Mouse (Mus musculus) activated CD4-positive, CD25-positive, alpha-beta regulatory T cell, adult 4 months (primary cell): ENCODE data around the gene BC052040. TPM values are rescaled to one million over a fixed set of nuclear protein-coding genes. Genes with fewer than 3 reads are reported as not detected.

Experiments
- ATAC-seq: one replicate; pipeline ENCODE4 v1.8.0; 2017
- polyA plus RNA-seq, 2 experiments: library from polyadenylated mRNA; unstranded; fragments of 100-300 nt; shearing (Covaris generic); gene quantifications; one replicate each; pipeline ENCODE4 v1.2.1; 2017

BC052040 gene
- polyA plus RNA-seq, 2 experiments from 2014 or later: 11.9 to 17.2 TPM

GRCm38 (mm10) chr2:115772709-115773108, 191.2 kb downstream of the BC052040 start:
- no peak for ATAC-seq

GRCm38 (mm10) chr2:115774153-115774908, 192.8 kb downstream of the BC052040 start:
- no peak for ATAC-seq

GRCm38 (mm10) chr2:115775488-115776217, 194.1 kb downstream of the BC052040 start:
- peak; percentile 52 for ATAC-seq

GRCm38 (mm10) chr2:115776924-115777860, 195.7 kb downstream of the BC052040 start:
- no peak for ATAC-seq

GRCm38 (mm10) chr2:115780546-115781011, 199.1 kb downstream of the BC052040 start:
- ATAC-seq: no peak

GRCm38 (mm10) chr2:115785687-115786086, 204.2 kb downstream of the BC052040 start:
- no peak for ATAC-seq

GRCm38 (mm10) chr2:115798839-115799238, 217.3 kb downstream of the BC052040 start:
- no peak for ATAC-seq

GRCm38 (mm10) chr2:115808376-115808775, 226.9 kb downstream of the BC052040 start:
- no peak for ATAC-seq

GRCm38 (mm10) chr2:115813316-115813715, 231.8 kb downstream of the BC052040 start:
- ATAC-seq: no peak

GRCm38 (mm10) chr2:115813721-115814120, 232.2 kb downstream of the BC052040 start:
- no peak for ATAC-seq

GRCm38 (mm10) chr2:115817959-115818358, 236.4 kb downstream of the BC052040 start:
- no peak for ATAC-seq

- no peak for ATAC-seq
Observed at GRCm38 (mm10) chr2:115822361-115822760, 240.8 kb downstream of the BC052040 start.
